Mouse (Mus musculus) CH12.LX (cell line): ENCODE data around the gene Kdm4b. TPM values are rescaled to one million over a fixed set of nuclear protein-coding genes. Genes with fewer than 3 reads are reported as not detected.
A peak's percentile ranks its signal among the peaks of the same experiment; 100 is the strongest.

Experiments
- DNase-seq: peaks from one replicate; pipeline ENCODE4 v3.0.0-alpha.2; 2013; ENCODE audit errors: extremely low read depth
- H3K27ac ChIP-seq: 2 replicates; pipeline ENCODE4 v1.5.1; 2012; ENCODE audit warnings: low read depth, mild to moderate bottlenecking, control low read depth, moderate library complexity; ENCODE audit not compliant: insufficient read depth
- H3K27me3 ChIP-seq: replicated peaks from 2 replicates; pipeline ENCODE3; 2012; ENCODE audit warnings: inconsistent platforms
- H3K36me3 ChIP-seq, 2 experiments: replicated peaks in 1 of 2; 2 replicates each; pipeline versions ENCODE3 to v1.6.1; 2012; ENCODE audit warnings: inconsistent platforms in 1 of 2, low read length in 1 of 2, mild to moderate bottlenecking in 1 of 2, mixed read lengths in 1 of 2, moderate library complexity in 1 of 2; ENCODE audit not compliant: control insufficient read depth in 1 of 2, insufficient read depth in 1 of 2
- H3K4me1 ChIP-seq, 2 experiments: 2 replicates each; pipeline ENCODE4 v1.6.1; 2012; ENCODE audit warnings: inconsistent platforms in 1 of 2, moderate library complexity in 1 of 2; ENCODE audit not compliant: insufficient read depth in 2 of 2, control insufficient read depth in 1 of 2
- H3K4me2 ChIP-seq: 2 replicates; pipeline ENCODE4 v1.6.1; 2012; ENCODE audit warnings: low read depth, mild to moderate bottlenecking, control low read depth; ENCODE audit not compliant: poor library complexity, insufficient read depth, severe bottlenecking
- H3K4me3 ChIP-seq, 3 experiments: fragments of 150-350 bp in 1 of 3; sonication (generic) in 1 of 3; replicated peaks in 1 of 3; 2 replicates each; pipeline versions ENCODE3 to v1.5.1; 2011 to 2012; ENCODE audit warnings: low read depth in 2 of 3, low read length in 2 of 3, mild to moderate bottlenecking in 2 of 3, moderate library complexity in 2 of 3, control low read depth in 1 of 3, improper control_type of control experiment in 1 of 3, inconsistent platforms in 1 of 3, mixed read lengths in 1 of 3; ENCODE audit not compliant: poor library complexity in 1 of 3
- H3K79me2 ChIP-seq: replicated peaks from 2 replicates; pipeline ENCODE4 v1.6.1; 2012; ENCODE audit warnings: mild to moderate bottlenecking, moderate library complexity; ENCODE audit not compliant: control insufficient read depth, poor library complexity, insufficient read depth, severe bottlenecking; ENCODE audit errors: extremely low read depth
- H3K9ac ChIP-seq: 2 replicates; pipeline ENCODE4 v1.6.1; 2012; ENCODE audit warnings: low read depth, mild to moderate bottlenecking, control low read depth, moderate library complexity; ENCODE audit not compliant: insufficient read depth
- H3K9me3 ChIP-seq: replicated peaks from 2 replicates; pipeline ENCODE3; 2012; ENCODE audit warnings: low read length, inconsistent platforms, mixed read lengths
- BHLHE40 ChIP-seq: IDR thresholded peaks from 2 replicates; pipeline ENCODE4 v1.6.1; 2011; ENCODE audit warnings: mild to moderate bottlenecking, low read depth, low read length, improper control_type of control experiment
- CHD2 ChIP-seq: IDR thresholded peaks from 2 replicates; pipeline ENCODE4 v1.6.1; 2011; ENCODE audit warnings: low read length, improper control_type of control experiment
- CTCF ChIP-seq, 2 experiments: IDR thresholded peaks in 1 of 2; conservative IDR thresholded peaks in 1 of 2; 2 replicates each; pipeline ENCODE4 v1.5.1; 2011 to 2012; ENCODE audit warnings: low read depth in 2 of 2, low read length in 2 of 2, improper control_type of control experiment in 1 of 2, inconsistent platforms in 1 of 2, mild to moderate bottlenecking in 1 of 2, moderate library complexity in 1 of 2
- EP300 ChIP-seq: IDR thresholded peaks from 2 replicates; pipeline ENCODE4 v1.6.1; 2011; ENCODE audit warnings: low read length, improper control_type of control experiment
- JUND ChIP-seq: conservative IDR thresholded peaks from 2 replicates; pipeline ENCODE4 v1.6.1; 2011; ENCODE audit warnings: low read depth, low read length, improper control_type of control experiment
- KAT2A ChIP-seq: IDR thresholded peaks from 2 replicates; pipeline ENCODE4 v1.6.1; 2012; ENCODE audit warnings: low read length, improper control_type of control experiment, inconsistent platforms; ENCODE audit not compliant: insufficient replicate concordance
- MAFK ChIP-seq: IDR thresholded peaks from 2 replicates; pipeline ENCODE4 v1.6.1; 2011; ENCODE audit warnings: low read length, improper control_type of control experiment; ENCODE audit not compliant: insufficient replicate concordance
- MAX ChIP-seq: IDR thresholded peaks from 2 replicates; pipeline ENCODE4 v1.6.1; 2011; ENCODE audit warnings: low read length, improper control_type of control experiment
- MXI1 ChIP-seq: IDR thresholded peaks from 2 replicates; pipeline ENCODE4 v1.6.1; 2011; ENCODE audit warnings: mild to moderate bottlenecking, low read depth, low read length, improper control_type of control experiment
- MYC ChIP-seq: IDR thresholded peaks from 2 replicates; pipeline ENCODE4 v1.6.1; 2011; ENCODE audit warnings: low read depth, mild to moderate bottlenecking, improper control_type of control experiment, low read length
- NELFE ChIP-seq: IDR thresholded peaks from 2 replicates; pipeline ENCODE4 v1.6.1; 2011; ENCODE audit warnings: low read depth, low read length, improper control_type of control experiment
- PAX5 ChIP-seq: IDR thresholded peaks from 2 replicates; pipeline ENCODE4 v1.6.1; 2012; ENCODE audit warnings: low read length, inconsistent platforms, mixed read lengths
- POLR2A ChIP-seq: IDR thresholded peaks from 2 replicates; pipeline ENCODE4 v1.6.1; 2011; ENCODE audit warnings: low read depth, mild to moderate bottlenecking, improper control_type of control experiment, low read length
- POLR2AphosphoS2 ChIP-seq: IDR thresholded peaks from 2 replicates; pipeline ENCODE4 v1.6.1; 2011; ENCODE audit warnings: low read depth, low read length, improper control_type of control experiment
- RAD21 ChIP-seq: IDR thresholded peaks from 2 replicates; pipeline ENCODE4 v1.6.1; 2011; ENCODE audit warnings: low read depth, mild to moderate bottlenecking, low read length, improper control_type of control experiment, moderate library complexity
- SIN3A ChIP-seq: IDR thresholded peaks from 2 replicates; pipeline ENCODE4 v1.6.1; 2012; ENCODE audit warnings: low read length, improper control_type of control experiment, inconsistent platforms
- SMC3 ChIP-seq: IDR thresholded peaks from 2 replicates; pipeline ENCODE4 v1.6.1; 2011; ENCODE audit warnings: low read depth, low read length, improper control_type of control experiment
- TCF12 ChIP-seq: IDR thresholded peaks from 2 replicates; pipeline ENCODE4 v1.6.1; 2014; ENCODE audit warnings: low read depth, mild to moderate bottlenecking, inconsistent platforms, low read length, improper control_type of control experiment
- UBTF ChIP-seq: IDR thresholded peaks from 2 replicates; pipeline ENCODE4 v1.6.1; 2012; ENCODE audit warnings: low read depth, mild to moderate bottlenecking, inconsistent platforms, low read length, improper control_type of control experiment, moderate library complexity
- USF1 ChIP-seq: IDR thresholded peaks from 2 replicates; pipeline ENCODE4 v1.6.1; 2014; ENCODE audit warnings: low read depth, mild to moderate bottlenecking, inconsistent platforms, low read length, improper control_type of control experiment
- ZC3H11A ChIP-seq: IDR thresholded peaks from 2 replicates; pipeline ENCODE4 v1.6.1; 2012; ENCODE audit warnings: low read depth, mild to moderate bottlenecking, inconsistent platforms, low read length, improper control_type of control experiment
- ZKSCAN1 ChIP-seq: IDR thresholded peaks from 2 replicates; pipeline ENCODE4 v1.6.1; 2012; ENCODE audit warnings: low read depth, inconsistent platforms, low read length, improper control_type of control experiment, borderline replicate concordance
- ZMIZ1 ChIP-seq: IDR thresholded peaks from 2 replicates; pipeline ENCODE4 v1.6.1; 2012; ENCODE audit warnings: low read depth, mild to moderate bottlenecking, inconsistent platforms, low read length, improper control_type of control experiment
- dilution Hi-C: fragments of 300-500 bp; cut with MboI; formaldehyde crosslinking; loops from 2 replicates; pipeline ENCODE4 v1.14.3; 2020; ENCODE audit warnings: low sequenced_read_pairs; ENCODE audit not compliant: extremely low pct_unique_long_range_greater_than_20kb, extremely low pct_ligation_motif_present
- in situ Hi-C: fragments of 300-500 bp; cut with MboI; formaldehyde crosslinking; loops from 3 replicates; pipeline ENCODE4 v1.14.3; 2019; ENCODE audit warnings: low sequenced_read_pairs, low pct_ligation_motif_present, low pct_unique_long_range_greater_than_20kb, mixed read lengths
- polyA plus RNA-seq: library from polyadenylated mRNA; unstranded; fragments of >175 nt; gene quantifications from 2 replicates; pipeline ENCODE4 v1.2.1, GENCODE M21; 2012; ENCODE audit warnings: low read depth; ENCODE audit not compliant: insufficient read length
- total RNA-seq, 2 experiments: library from RNA; depleted of rRNA; stranded (reverse); fragments of 300-350 nt in 1 of 2; fragments of >200 nt in 1 of 2; gene quantifications; 2 replicates each; pipeline ENCODE4 v1.2.3; 2012 to 2014

Gene Kdm4b
- total and polyA plus RNA-seq, 3 experiments, result 12.3 to 19.5 (median 14.2) TPM

GRCm38 (mm10) chr17:56330345-56330744 is 4.5 kb downstream of the Kdm4b start:
- TF ChIP-seq EP300, result no peak
- no peak for TF ChIP-seq KAT2A
- TF ChIP-seq ZC3H11A, result no peak
- TF ChIP-seq TCF12, result no peak
- TF ChIP-seq CTCF (conservative IDR thresholded peaks at IDR 0.05 in 1 of 2, IDR thresholded peaks at IDR 0.05 in 1 of 2; ENCODE audit: low read depth in 2 of 2, low read length in 2 of 2), result peak in 1 of 2 experiments; percentile 20; a peak in 1 of 4 replicates
- peak; percentile 2 for TF ChIP-seq RAD21
- no peak for TF ChIP-seq ZKSCAN1
- Histone ChIP-seq H3K27ac (no peak overlapping the region), H3K79me2 (peaks cover 5% of the 10 kb centered on the region), H3K4me1 (peaks cover 10 to 43% of the 10 kb centered on the region in 2 experiments), H3K27me3 (no peaks in the 10 kb centered on the region), H3K4me2 (no peak overlapping the region), H3K9ac (no peak overlapping the region), H3K9me3 (no peaks in the 10 kb centered on the region), H3K36me3 (peaks cover 0 to 22% of the 10 kb centered on the region in 2 experiments), H3K4me3 (no peak overlapping the region)
- in situ Hi-C loops (no loop called here), dilution Hi-C loops (no loop called here)
- no peak for DNase-seq

- H3K4me2 ChIP-seq, result no peak overlapping the region
These were observed 5.4 kb downstream of the Kdm4b start for GRCm38 (mm10) chr17:56331256-56331655.

GRCm38 (mm10) chr17:56332987-56333386 is 7.1 kb downstream of the Kdm4b start:
- Histone ChIP-seq H3K36me3 (peaks cover 0 to 29% of the 10 kb centered on the region in 2 experiments), H3K79me2 (no peaks in the 10 kb centered on the region; the same call in 1 of the 2 replicates), H3K27ac (no peak overlapping the region), H3K9ac (no peak overlapping the region), H3K9me3 (no peaks in the 10 kb centered on the region), H3K4me1 (peaks cover 15 to 38% of the 10 kb centered on the region in 2 experiments), H3K27me3 (no peaks in the 10 kb centered on the region), H3K4me3 (no peak overlapping the region), H3K4me2 (no peak overlapping the region)
- in situ Hi-C loops (no loop called here), dilution Hi-C loops (no loop called here)
- no peak for DNase-seq
- TF ChIP-seq RAD21 (no peak; the same call in none of the 2 replicates), MXI1 (no peak), UBTF (no peak), ZC3H11A (no peak), USF1 (no peak), CTCF (conservative IDR thresholded peaks at IDR 0.05 in 1 of 2, IDR thresholded peaks at IDR 0.05 in 1 of 2; ENCODE audit: low read depth in 2 of 2, low read length in 2 of 2) (peak; percentile 31 to 57; a peak in 3 of 4 replicates), CHD2 (no peak), SMC3 (peak; percentile 33), MAFK (no peak), KAT2A (no peak)

More at GRCm38 (mm10) chr17:56331256-56331655, 5.4 kb downstream of the Kdm4b start:
- dilution Hi-C loops, result no loop called here
- H3K79me2 ChIP-seq, result peaks cover 5% of the 10 kb centered on the region
- DNase-seq, result no peak
- H3K27ac ChIP-seq, result no peak overlapping the region
- no peaks in the 10 kb centered on the region for H3K27me3 ChIP-seq
- peaks cover 10 to 43% of the 10 kb centered on the region in 2 experiments for H3K4me1 ChIP-seq
- peaks cover 0 to 29% of the 10 kb centered on the region in 2 experiments for H3K36me3 ChIP-seq
- H3K9ac ChIP-seq, result no peak overlapping the region
- in situ Hi-C loops, result no loop called here
- H3K4me3 ChIP-seq, result no peak overlapping the region
- TF ChIP-seq POLR2AphosphoS2 (no peak), PAX5 (no peak), MAX (no peak), BHLHE40 (no peak), EP300 (no peak), POLR2A (no peak), MXI1 (no peak), CHD2 (no peak), ZMIZ1 (no peak), JUND (no peak), MYC (no peak), NELFE (no peak), UBTF (no peak), ZC3H11A (no peak), SMC3 (no peak), SIN3A (no peak)
- no peaks in the 10 kb centered on the region for H3K9me3 ChIP-seq
